Mouse (Mus musculus) small intestine, adult 2 months (tissue): Measurements from ENCODE around the gene Ruvbl1.

Experiments
- CTCF ChIP-seq: fragments of 200-500 bp; IDR thresholded peaks from 2 replicates; pipeline ENCODE4 v1.5.1; 2012; ENCODE audit warnings: low read depth, mild to moderate bottlenecking, control low read depth, inconsistent platforms, low read length, moderate library complexity, mixed read lengths; ENCODE audit not compliant: insufficient replicate concordance, insufficient read length; ENCODE audit errors: extremely low read depth
- POLR2A ChIP-seq: fragments of 200-500 bp; IDR thresholded peaks from 2 replicates; pipeline ENCODE4 v1.6.1; 2012; ENCODE audit warnings: low read depth, mild to moderate bottlenecking, control low read depth, inconsistent platforms, low read length, moderate library complexity

GRCm38 (mm10) chr6:88490629-88491354 lies 25.6 kb downstream of the Ruvbl1 start:
- TF ChIP-seq POLR2A (no peak), CTCF (no peak)
